Mouse (Mus musculus) E14TG2a.4 (cell line): ENCODE measurements around the gene Cd300lb.

Experiments used
- CTCF ChIP-seq: conservative IDR thresholded peaks from 2 replicates; pipeline ENCODE4 v1.5.1; 2014; ENCODE audit warnings: low read length
- NANOG ChIP-seq: IDR thresholded peaks from 2 replicates; pipeline ENCODE4 v1.6.1; 2014; ENCODE audit warnings: borderline replicate concordance, low read length, mixed read lengths
- POU5F1 ChIP-seq: IDR thresholded peaks from 2 replicates; pipeline ENCODE4 v1.6.1; 2014; ENCODE audit warnings: low read length, borderline replicate concordance

GRCm38 (mm10) chr11:114877145-114877544 is 57.0 kb downstream of the Cd300lb start:
- 0 out of 2 replicates have a peak, but pooled peaks have one; percentile 4 for TF ChIP-seq CTCF
- no peak for TF ChIP-seq NANOG
- no peak for TF ChIP-seq POU5F1
